Mouse (Mus musculus) embryonic facial prominence, embryonic 12.5 days (tissue): ENCODE data around the gene Fam25c. TPM values are rescaled to one million over a fixed set of nuclear protein-coding genes. Genes with fewer than 3 reads are reported as not detected.
A peak's percentile ranks its signal among the peaks of the same experiment; 100 is the strongest.
"Not testable (repeated sequence)": the region's sequence is repeated elsewhere in the genome, so short reads cannot be mapped to it uniquely, and the experiment has no call there.

ENCODE experiments used
- ATAC-seq: fragments of 200-750 bp; cut with Nextera tagmentation; 2 replicates; pipeline ENCODE4 v1.8.0; 2017; ENCODE audit not compliant: insufficient number of reproducible peaks, insufficient read depth, low FRiP score, low TSS enrichment
- H3K27ac ChIP-seq: fragments of 300-500 bp; sonication (generic); 2 replicates; pipeline ENCODE4 v1.5.1; 2016; ENCODE audit warnings: mild to moderate bottlenecking
- H3K27me3 ChIP-seq: fragments of 300-500 bp; sonication (generic); 2 replicates; pipeline ENCODE4 v1.6.1; 2016; ENCODE audit warnings: mild to moderate bottlenecking, moderate library complexity
- H3K36me3 ChIP-seq: fragments of 300-500 bp; sonication (generic); 2 replicates; pipeline ENCODE4 v1.6.1; 2016; ENCODE audit warnings: mild to moderate bottlenecking
- H3K4me1 ChIP-seq: fragments of 300-500 bp; sonication (generic); 2 replicates; pipeline ENCODE4 v1.6.1; 2016
- H3K4me2 ChIP-seq: fragments of 300-500 bp; sonication (generic); replicated peaks from 2 replicates; pipeline ENCODE4 v1.6.1; 2016; ENCODE audit warnings: mild to moderate bottlenecking, moderate library complexity
- H3K4me3 ChIP-seq: fragments of 300-500 bp; sonication (generic); 2 replicates; pipeline ENCODE4 v1.5.1; 2016; ENCODE audit warnings: mild to moderate bottlenecking
- H3K9ac ChIP-seq: fragments of 300-500 bp; sonication (generic); 2 replicates; pipeline ENCODE4 v1.6.1; 2016; ENCODE audit warnings: mild to moderate bottlenecking, moderate library complexity
- H3K9me3 ChIP-seq: fragments of 300-500 bp; sonication (generic); 2 replicates; pipeline ENCODE4 v1.6.1; 2016; ENCODE audit warnings: mild to moderate bottlenecking, moderate library complexity
- WGBS: fragments of 180-500 bp; shearing (Covaris S2); methylation state at CpG from one replicate; pipeline ENCODE4 v1.1.7; 2016; 5-methylcytosine and 5-hydroxymethylcytosine counted together
- polyA plus RNA-seq: library from polyadenylated mRNA; unstranded; fragments of >200 nt; fragmentation: Nextera tagmentation; extraction: Ambion mirVana; gene quantifications from 2 replicates; pipeline ENCODE4 v1.2.1, GENCODE M21; 2016

The Fam25c gene
- polyA plus RNA-seq, 1 experiment from 2014 or later, result not detected

- Histone ChIP-seq H3K4me2 (peak overlapping the region; percentile 11; the same call in 1 of the 2 replicates), H3K36me3 (no peaks in the 10 kb centered on the region), H3K4me3 (no peak overlapping the region), H3K9me3 (no peaks in the 10 kb centered on the region), H3K4me1 (peaks cover 18% of the 10 kb centered on the region), H3K27ac (no peak overlapping the region), H3K9ac (no peak overlapping the region), H3K27me3 (no peaks in the 10 kb centered on the region)
- 66% methylated on average over 5 of the region's 5 CpGs for WGBS
- no peak for ATAC-seq
Measured at GRCm38 (mm10) chr14:34375941-34376340, 20.7 kb upstream of the Fam25c start.

DNA sequence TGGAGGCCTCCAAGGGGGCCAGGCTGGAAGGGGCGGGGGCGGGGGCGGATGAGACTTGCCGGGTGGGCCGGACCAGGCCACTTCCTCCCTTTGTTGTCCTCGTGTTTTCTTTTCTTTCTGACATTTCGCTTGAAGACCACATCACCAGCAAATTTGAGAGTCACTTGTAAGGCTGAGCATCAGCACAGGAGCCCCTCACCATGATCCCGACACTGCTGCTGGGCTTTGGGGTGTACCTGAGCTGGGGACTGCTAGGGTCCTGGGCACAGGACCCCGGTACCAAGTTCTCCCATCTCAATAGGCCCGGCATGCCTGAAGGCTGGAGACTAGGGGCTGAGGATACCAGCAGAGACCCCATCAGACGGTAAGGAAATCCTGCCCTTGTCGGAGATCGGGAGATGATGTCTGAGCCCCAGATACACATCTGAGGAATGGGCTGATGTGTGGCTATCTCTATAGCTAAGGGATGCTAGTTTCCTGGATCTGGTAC is 20.2 kb upstream of the Fam25c start, which contains the start of gene Mmrn2:
Gene Mmrn2 (plus strand): TSS at position 51 of the 490 bp plus-strand sequence.
- Histone ChIP-seq H3K4me1 (peaks cover 18% of the 10 kb centered on the region), H3K36me3 (no peaks in the 10 kb centered on the region), H3K4me3 (no peak within 1 kb of the TSS), H3K27ac (0 out of 2 replicates have a peak within 1 kb of the TSS, but pooled peaks have one; percentile 17), H3K9ac (no peak within 1 kb of the TSS), H3K9me3 (no peaks in the 10 kb centered on the region), H3K27me3 (no peaks in the 10 kb centered on the region), H3K4me2 (peak within 1 kb of the TSS; percentile 11; the same call in 1 of the 2 replicates)
- no peak for ATAC-seq
- 81% methylated on average over 13 of the region's 13 CpGs for WGBS

DNA sequence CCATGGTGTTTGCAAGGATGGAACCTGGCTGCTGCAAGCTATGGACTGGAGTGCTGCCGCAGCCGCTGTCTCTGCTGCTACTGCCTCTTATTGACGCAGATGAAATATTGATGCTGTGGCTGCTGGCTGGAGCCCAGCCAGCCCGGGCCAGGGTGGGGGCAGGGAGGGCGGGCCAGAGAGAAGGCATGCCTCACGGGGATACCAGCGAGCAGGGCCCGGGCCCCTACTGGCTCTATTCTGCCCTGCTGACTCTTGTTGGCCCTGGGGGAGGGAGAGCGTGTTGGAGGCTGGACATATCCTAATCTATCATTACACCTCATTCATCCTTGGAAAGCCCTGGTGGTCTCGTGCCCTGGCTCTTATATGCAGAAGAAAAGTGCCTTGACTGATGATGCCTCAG is 19.3 kb upstream of the Fam25c start, which contains the start of gene Sncg:
Gene Sncg (minus strand): TSS at position 213 of the 400 bp plus-strand sequence.
- Histone ChIP-seq H3K4me3 (no peak within 1 kb of the TSS), H3K36me3 (no peaks in the 10 kb centered on the region), H3K9me3 (no peaks in the 10 kb centered on the region), H3K27me3 (no peaks in the 10 kb centered on the region), H3K9ac (no peak within 1 kb of the TSS), H3K4me2 (no peak within 1 kb of the TSS), H3K27ac (no peak within 1 kb of the TSS), H3K4me1 (peaks cover 18% of the 10 kb centered on the region)
- 65% methylated on average over 10 of the region's 10 CpGs for WGBS
- no peak for ATAC-seq

- no peak for ATAC-seq
- WGBS, result 68% methylated on average over 6 of the region's 6 CpGs
- Histone ChIP-seq H3K4me2 (0 out of 2 replicates have a peak overlapping the region, but pooled peaks have one; percentile 7), H3K27me3 (no peaks in the 10 kb centered on the region), H3K27ac (no peak overlapping the region), H3K4me3 (no peak overlapping the region), H3K4me1 (peaks cover 13% of the 10 kb centered on the region), H3K9me3 (no peaks in the 10 kb centered on the region), H3K36me3 (no peaks in the 10 kb centered on the region), H3K9ac (no peak overlapping the region)
Measured at GRCm38 (mm10) chr14:34373581-34373980, 18.3 kb upstream of the Fam25c start.

- no peaks in the 10 kb centered on the region for H3K9me3 ChIP-seq
- H3K9ac ChIP-seq, result no peak overlapping the region
- no peaks in the 10 kb centered on the region for H3K27me3 ChIP-seq
- peaks cover 4% of the 10 kb centered on the region; the same call in 1 of the 2 replicates for H3K4me1 ChIP-seq
- H3K4me3 ChIP-seq, result no peak overlapping the region
- H3K4me2 ChIP-seq, result no peak overlapping the region
- no peaks in the 10 kb centered on the region for H3K36me3 ChIP-seq
- no peak overlapping the region for H3K27ac ChIP-seq
- 80% methylated on average over 6 of the region's 6 CpGs for WGBS
- no peak for ATAC-seq
Measured at GRCm38 (mm10) chr14:34372646-34373045, 17.4 kb upstream of the Fam25c start.

GRCm38 (mm10) chr14:34371763-34372162 is 16.5 kb upstream of the Fam25c start:
- Histone ChIP-seq H3K4me3 (no peak overlapping the region), H3K4me2 (no peak overlapping the region), H3K36me3 (no peaks in the 10 kb centered on the region), H3K9ac (no peak overlapping the region), H3K4me1 (peaks cover 4% of the 10 kb centered on the region; the same call in 1 of the 2 replicates), H3K27ac (no peak overlapping the region), H3K9me3 (no peaks in the 10 kb centered on the region), H3K27me3 (no peaks in the 10 kb centered on the region)
- no peak for ATAC-seq
- 83% methylated on average over 2 of the region's 2 CpGs for WGBS

GRCm38 (mm10) chr14:34370921-34371320 is 15.7 kb upstream of the Fam25c start:
- peaks cover 4% of the 10 kb centered on the region; the same call in 1 of the 2 replicates for H3K4me1 ChIP-seq
- no peak overlapping the region for H3K4me2 ChIP-seq
- H3K36me3 ChIP-seq, result no peaks in the 10 kb centered on the region
- no peak overlapping the region for H3K27ac ChIP-seq
- H3K4me3 ChIP-seq, result no peak overlapping the region
- no peak overlapping the region for H3K9ac ChIP-seq
- no peaks in the 10 kb centered on the region for H3K27me3 ChIP-seq
- ATAC-seq, result no peak
- 83% methylated on average over 3 of the region's 3 CpGs for WGBS
- no peaks in the 10 kb centered on the region for H3K9me3 ChIP-seq

DNA sequence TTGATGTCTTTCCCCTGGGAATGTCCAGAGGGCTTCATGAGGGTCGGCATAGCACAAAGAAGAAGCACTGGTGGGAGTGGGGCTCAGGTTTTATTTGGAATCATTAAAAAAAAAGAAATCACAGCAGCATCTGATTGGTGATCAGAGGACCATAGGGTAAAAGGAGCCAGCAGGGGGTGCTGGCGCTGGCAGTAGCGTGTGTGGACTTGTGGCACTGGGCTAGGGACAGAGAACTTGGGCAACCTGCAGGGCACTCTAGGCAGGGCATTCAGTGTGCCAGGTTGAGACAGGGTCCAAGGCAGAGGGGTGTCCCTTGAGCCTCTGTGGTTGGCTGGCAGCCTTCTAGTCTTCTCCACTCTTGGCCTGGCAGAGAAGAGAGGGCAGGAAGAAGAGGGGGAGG is 15.0 kb upstream of the Fam25c start:
- Histone ChIP-seq H3K4me1 (0 out of 2 replicates have a peak, but pooled peaks cover 4% of the 10 kb centered on the region), H3K4me2 (no peak overlapping the region), H3K9me3 (no peaks in the 10 kb centered on the region), H3K9ac (no peak overlapping the region), H3K27ac (no peak overlapping the region), H3K36me3 (no peaks in the 10 kb centered on the region), H3K4me3 (no peak overlapping the region), H3K27me3 (no peaks in the 10 kb centered on the region)
- WGBS, result 62% methylated on average over 3 of the region's 3 CpGs
- ATAC-seq, result no peak

GRCm38 (mm10) chr14:34365147-34365507 is 9.9 kb upstream of the Fam25c start:
- H3K4me1 ChIP-seq, result peaks cover 4% of the 10 kb centered on the region; the same call in 1 of the 2 replicates
- no peak overlapping the region for H3K4me2 ChIP-seq
- H3K9ac ChIP-seq, result no peak overlapping the region
- peaks cover 17% of the 10 kb centered on the region for H3K27me3 ChIP-seq
- no peak for ATAC-seq
- WGBS, result 93% methylated on average over 2 of the region's 2 CpGs
- H3K36me3 ChIP-seq, result no peaks in the 10 kb centered on the region
- no peak overlapping the region for H3K4me3 ChIP-seq
- H3K9me3 ChIP-seq, result no peaks in the 10 kb centered on the region
- H3K27ac ChIP-seq, result no peak overlapping the region

DNA sequence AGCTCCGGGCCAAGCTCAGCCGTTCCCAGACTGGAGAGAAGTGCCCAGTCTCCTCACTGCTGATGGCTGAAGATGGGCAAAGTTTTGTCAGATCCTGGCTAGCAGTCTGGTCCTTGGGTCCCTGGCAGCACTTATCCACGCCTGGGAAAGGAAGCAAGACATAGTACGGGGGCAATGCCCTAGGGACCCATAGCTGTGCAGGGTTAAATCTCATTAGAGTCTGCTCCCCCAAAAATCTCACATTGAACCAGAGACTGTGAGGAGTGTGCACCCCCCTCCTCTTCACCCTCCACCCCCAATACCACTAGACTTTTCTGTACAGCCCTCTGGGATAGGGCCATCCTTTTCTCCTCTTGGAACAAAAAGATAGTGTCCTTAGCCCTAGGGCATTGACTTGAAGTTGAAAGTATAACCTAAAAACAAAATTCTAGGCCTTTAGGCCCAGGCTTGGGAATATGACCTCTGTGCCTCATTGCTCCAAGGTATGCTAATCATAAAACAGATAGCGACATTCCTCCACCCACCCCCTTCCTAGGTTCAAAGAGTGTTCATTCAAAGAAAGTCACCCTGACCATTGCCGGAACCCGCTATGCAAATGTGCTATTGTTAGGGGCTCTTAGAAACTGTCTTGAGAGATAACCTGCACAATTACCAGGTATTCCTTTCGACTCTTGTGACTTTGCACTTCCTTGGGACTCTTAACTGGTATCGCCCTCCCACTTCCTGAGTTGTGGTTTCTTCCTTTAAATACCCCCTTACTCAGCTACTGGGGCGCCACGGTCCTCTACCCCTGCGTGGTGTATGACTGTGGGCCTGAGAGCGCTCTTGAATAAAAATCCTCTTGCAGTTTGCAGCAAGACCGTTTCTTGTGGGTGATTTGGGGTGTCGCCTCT is 9.3 kb upstream of the Fam25c start:
- H3K4me1 ChIP-seq, H3K9me3 ChIP-seq, H3K36me3 ChIP-seq, H3K9ac ChIP-seq, ATAC-seq, H3K27ac ChIP-seq: not testable (repeated sequence)
- WGBS, result 77% methylated on average over 15 of the region's 15 CpGs
- H3K27me3 ChIP-seq, result peaks cover 17% of the 10 kb centered on the region
- peak overlapping the region; percentile 61 for H3K4me2 ChIP-seq
- peak overlapping the region; percentile 34 for H3K4me3 ChIP-seq

DNA sequence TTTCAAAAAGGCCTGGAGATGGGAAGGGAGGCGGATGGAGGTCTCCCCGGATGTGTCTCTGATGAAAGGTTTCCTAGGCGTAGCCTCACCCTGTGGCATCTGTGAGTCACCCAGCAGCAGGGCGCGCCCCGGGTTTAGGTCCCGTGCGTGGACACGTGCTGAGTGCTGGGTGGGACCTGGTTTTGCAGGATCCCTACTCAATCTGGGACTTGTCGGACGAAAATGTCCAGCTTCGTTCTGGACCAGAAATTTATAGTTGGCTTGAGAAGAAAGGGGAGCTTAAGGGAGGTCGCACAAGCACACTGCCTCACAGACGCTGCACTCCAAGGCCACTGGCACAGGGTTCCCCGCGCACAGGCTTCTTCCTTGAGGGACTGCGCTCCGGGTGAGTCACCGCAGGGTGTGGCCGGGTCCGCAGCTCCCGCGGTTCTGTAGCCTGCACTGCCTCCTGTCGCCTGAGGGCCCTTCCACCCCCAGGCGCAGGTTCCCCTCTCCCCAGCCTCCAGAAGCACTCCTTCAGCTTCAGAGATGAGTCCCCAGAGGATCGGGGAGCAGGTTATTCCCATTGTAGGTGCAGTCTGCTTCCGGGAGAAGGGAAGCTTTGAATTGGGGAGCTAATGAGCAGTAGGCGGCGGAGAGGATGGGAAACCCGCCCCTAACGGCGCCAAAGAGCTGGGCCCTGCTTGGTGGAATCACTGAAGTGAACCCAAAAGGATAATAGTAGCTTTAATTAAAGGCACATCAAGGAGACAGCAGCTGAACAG is 8.4 kb upstream of the Fam25c start:
- peak; percentile 44; the same call in 1 of the 2 replicates for ATAC-seq
- peak overlapping the region; percentile 61 for H3K4me2 ChIP-seq
- H3K9me3 ChIP-seq, result no peaks in the 10 kb centered on the region
- H3K27me3 ChIP-seq, result peaks cover 17% of the 10 kb centered on the region
- H3K36me3 ChIP-seq, result no peaks in the 10 kb centered on the region
- 3% methylated on average over 32 of the region's 32 CpGs for WGBS
- H3K9ac ChIP-seq, result peak overlapping the region; percentile 16; the same call in 1 of the 2 replicates
- H3K4me1 ChIP-seq, result peaks cover 4% of the 10 kb centered on the region; the same call in 1 of the 2 replicates
- H3K4me3 ChIP-seq, result peak overlapping the region; percentile 34
- no peak overlapping the region for H3K27ac ChIP-seq
